Mouse (Mus musculus) neural tube, embryonic 14.5 days (tissue): ENCODE results near the gene Kank4. TPM values are rescaled to one million over a fixed set of nuclear protein-coding genes. Genes with fewer than 3 reads are reported as not detected.

Experiments used
- ATAC-seq: fragments of 200-750 bp; cut with Nextera tagmentation; 2 replicates; pipeline ENCODE4 v1.8.0; 2017; ENCODE audit warnings: low read depth, mild to moderate bottlenecking, moderate TSS enrichment, moderate library complexity
- H3K27ac ChIP-seq: fragments of 300-500 bp; sonication (generic); 2 replicates; pipeline ENCODE4 v1.5.1; 2014; ENCODE audit warnings: low read depth, mild to moderate bottlenecking, control low read depth, low read length, moderate library complexity, mixed read lengths
- H3K27me3 ChIP-seq: fragments of 300-500 bp; sonication (generic); 2 replicates; pipeline ENCODE4 v1.6.1; 2014; ENCODE audit warnings: low read length; ENCODE audit not compliant: control insufficient read depth, insufficient read depth
- H3K36me3 ChIP-seq: fragments of 300-500 bp; sonication (generic); 2 replicates; pipeline ENCODE4 v1.6.1; 2014; ENCODE audit warnings: low read length, mixed read lengths; ENCODE audit not compliant: control insufficient read depth, insufficient read depth
- H3K4me1 ChIP-seq: fragments of 300-500 bp; sonication (generic); 2 replicates; pipeline ENCODE4 v1.6.1; 2014; ENCODE audit warnings: low read length; ENCODE audit not compliant: control insufficient read depth, insufficient read depth
- H3K4me2 ChIP-seq: fragments of 300-500 bp; sonication (generic); 2 replicates; pipeline ENCODE4 v1.6.1; 2014; ENCODE audit warnings: mild to moderate bottlenecking, low read depth, low read length, control low read depth
- H3K4me3 ChIP-seq: fragments of 300-500 bp; sonication (generic); 2 replicates; pipeline ENCODE4 v1.5.1; 2014; ENCODE audit warnings: low read depth, low read length, control low read depth, mixed read lengths
- H3K9ac ChIP-seq: fragments of 300-500 bp; sonication (generic); replicated peaks from 2 replicates; pipeline ENCODE4 v1.6.1; 2014; ENCODE audit warnings: low read depth, mild to moderate bottlenecking, control low read depth, low read length, mixed read lengths
- H3K9me3 ChIP-seq: fragments of 300-500 bp; sonication (generic); 2 replicates; pipeline ENCODE4 v1.6.1; 2016; ENCODE audit warnings: low read length; ENCODE audit not compliant: control insufficient read depth
- WGBS: fragments of 180-500 bp; shearing (Covaris S2); extraction: QIAGEN DNeasy Blood & Tissue Kit; methylation state at CpG from one replicate; pipeline ENCODE4 v1.1.7; 2014; 5-methylcytosine and 5-hydroxymethylcytosine counted together
- polyA plus RNA-seq: library from polyadenylated mRNA; unstranded; fragments of >200 nt; fragmentation: Nextera tagmentation; extraction: Ambion mirVana; gene quantifications from 2 replicates; pipeline ENCODE4 v1.2.1, GENCODE M21; 2014

Gene Kank4
- 0.92 and 1.2 TPM in 2 replicates for polyA plus RNA-seq

DNA sequence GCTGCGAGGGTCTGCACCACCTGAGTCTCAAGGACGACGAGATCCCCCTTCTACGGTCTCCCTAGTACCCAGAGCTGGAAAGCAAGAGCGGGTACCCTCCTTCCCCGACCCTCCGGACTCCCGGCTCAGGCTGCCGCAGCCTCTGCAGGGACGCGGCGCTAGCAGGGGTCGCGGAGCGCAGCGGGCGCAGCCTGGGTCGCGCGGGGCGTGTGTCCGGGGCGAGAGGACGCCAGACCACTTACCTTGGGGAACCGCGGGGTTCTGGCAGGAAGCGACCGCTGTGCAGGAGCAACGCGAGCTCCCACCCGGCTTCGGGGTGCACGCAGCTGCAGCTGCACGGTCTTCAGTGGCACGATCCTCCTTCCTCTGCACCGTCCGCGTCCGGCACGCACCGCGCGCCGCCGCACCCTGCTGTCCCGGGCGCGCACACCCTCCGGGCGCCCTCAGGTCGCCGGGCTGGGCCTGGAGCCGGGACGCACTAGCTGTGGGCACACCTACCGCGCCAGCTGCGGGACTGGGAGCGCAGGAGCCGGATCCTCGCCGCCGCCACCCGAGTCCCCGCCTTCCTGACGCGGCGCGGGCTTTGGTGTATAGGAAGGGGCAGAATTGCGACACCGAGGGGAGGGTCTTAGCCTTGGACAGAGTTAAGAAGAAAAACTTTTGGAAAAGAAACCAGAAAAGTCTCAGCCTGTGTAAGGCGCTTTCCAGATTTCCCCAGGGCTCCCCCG, at the start of gene Kank4:
Kank4 (minus strand) TSS at position 354 of the 728 bp plus-strand sequence.
- Histone ChIP-seq H3K9ac (peak within 1 kb of the TSS; percentile 72), H3K27me3 (peaks cover 19% of the 10 kb centered on the region)

DNA sequence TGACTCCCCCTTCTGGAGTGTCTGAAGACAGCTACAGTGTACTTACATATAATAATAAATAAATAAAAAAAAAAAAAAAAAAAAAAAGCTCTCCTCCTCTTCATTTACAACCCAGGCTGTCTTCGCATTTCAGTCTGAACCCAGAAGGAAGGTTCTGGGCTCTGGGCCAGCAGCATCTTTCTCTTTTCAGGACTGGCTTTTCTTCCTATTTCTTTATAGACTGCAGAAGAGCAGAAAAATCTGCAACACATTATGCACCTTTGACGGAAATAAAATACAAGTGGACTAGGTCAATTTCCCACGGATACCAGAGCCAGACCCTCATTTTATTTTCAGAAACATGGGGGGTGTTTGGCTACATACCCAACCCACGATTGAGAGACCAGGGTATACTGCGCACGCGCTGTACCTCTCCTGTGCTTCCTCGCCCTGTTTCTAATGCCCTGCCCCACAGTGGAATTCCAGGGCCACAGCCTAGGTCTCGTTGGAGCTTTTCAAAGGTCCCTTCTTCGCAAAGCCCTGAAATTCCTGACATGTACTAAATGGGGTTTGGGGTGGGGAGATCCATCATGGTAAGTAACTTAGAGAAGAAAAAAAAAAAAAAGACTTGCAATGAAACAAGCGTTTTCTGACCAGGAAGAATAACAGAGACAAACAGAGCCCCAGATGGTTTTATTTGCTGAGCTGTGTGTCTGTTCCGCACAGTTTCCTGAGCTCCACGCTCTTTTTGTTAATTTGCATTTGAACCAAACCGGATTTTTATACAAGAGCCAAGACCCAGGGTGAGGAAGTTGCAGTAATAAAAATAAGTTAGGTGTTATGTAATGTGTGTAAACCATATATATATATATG, 48.3 kb upstream of the Kank4 start:
- no peak for ATAC-seq
- 70% methylated on average over 14 of the region's 14 CpGs for WGBS
- no peak overlapping the region for H3K4me3 ChIP-seq
- H3K4me2 ChIP-seq, result no peak overlapping the region
- no peaks in the 10 kb centered on the region for H3K9me3 ChIP-seq
- no peaks in the 10 kb centered on the region for H3K27me3 ChIP-seq
- H3K27ac ChIP-seq, result no peak overlapping the region
- H3K9ac ChIP-seq, result no peak overlapping the region
- no peaks in the 10 kb centered on the region for H3K36me3 ChIP-seq
- H3K4me1 ChIP-seq, result no peaks in the 10 kb centered on the region

More for the DNA sequence above, at the start of gene Kank4:
- ATAC-seq, result peak; percentile 83
- peak within 1 kb of the TSS; percentile 99 for H3K4me2 ChIP-seq
- no peaks in the 10 kb centered on the region for H3K4me1 ChIP-seq
- no peaks in the 10 kb centered on the region for H3K36me3 ChIP-seq
- H3K4me3 ChIP-seq, result peak within 1 kb of the TSS; percentile 70
- no peaks in the 10 kb centered on the region for H3K9me3 ChIP-seq
- WGBS, result under 1% methylated on average over 57 of the region's 72 CpGs
- no peak within 1 kb of the TSS for H3K27ac ChIP-seq

DNA sequence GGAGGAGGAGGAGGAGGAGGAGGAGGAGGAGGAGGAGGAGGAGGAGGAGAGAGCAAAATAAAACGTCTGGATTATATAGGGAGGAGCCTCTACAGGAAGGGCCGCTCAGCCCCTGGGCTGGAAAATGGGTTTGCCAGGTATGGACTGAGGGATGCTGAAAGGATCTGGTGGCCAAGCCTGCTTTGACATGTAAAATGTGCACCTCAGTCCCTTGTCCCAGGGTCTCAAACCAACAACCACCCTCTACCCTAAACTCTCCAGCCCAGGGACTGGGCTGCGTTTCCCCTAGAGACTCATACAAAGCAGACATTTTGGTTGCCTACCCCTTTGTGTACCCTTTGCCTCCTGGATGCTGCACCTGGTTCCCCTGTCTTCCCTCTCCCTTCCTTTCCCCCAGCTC, 47.2 kb upstream of the Kank4 start:
- Histone ChIP-seq H3K9me3 (no peaks in the 10 kb centered on the region), H3K4me2 (no peak overlapping the region), H3K4me3 (no peak overlapping the region), H3K27ac (no peak overlapping the region), H3K36me3 (no peaks in the 10 kb centered on the region), H3K4me1 (no peaks in the 10 kb centered on the region), H3K9ac (no peak overlapping the region), H3K27me3 (no peaks in the 10 kb centered on the region)
- WGBS, result 86% methylated on average over 3 of the region's 3 CpGs
- no peak for ATAC-seq

DNA sequence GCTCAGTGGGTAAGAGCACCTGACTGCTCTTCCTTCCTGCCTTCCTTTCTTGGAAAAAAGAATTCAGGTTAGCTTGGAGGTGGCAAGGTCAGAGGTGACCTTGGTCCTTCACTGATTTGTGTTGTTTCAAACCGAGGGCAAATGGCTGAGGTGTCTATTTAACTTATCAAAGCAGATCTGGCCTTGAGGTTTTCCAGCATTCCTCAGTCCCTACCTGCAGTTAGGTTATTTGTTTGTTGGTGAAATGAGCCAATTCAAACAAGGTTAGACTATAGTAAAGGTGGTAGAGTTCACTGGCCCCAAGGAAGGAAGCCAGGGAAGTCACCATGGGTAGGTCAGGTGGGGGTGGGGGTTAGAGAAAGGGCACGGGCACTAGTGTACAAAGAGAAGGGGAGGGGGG, 46.8 kb upstream of the Kank4 start:
- no peak overlapping the region for H3K4me2 ChIP-seq
- 83% methylated on average over 1 of the region's 2 CpGs for WGBS
- H3K27ac ChIP-seq, result no peak overlapping the region
- ATAC-seq, result no peak
- no peaks in the 10 kb centered on the region for H3K4me1 ChIP-seq
- H3K4me3 ChIP-seq, result no peak overlapping the region
- H3K36me3 ChIP-seq, result no peaks in the 10 kb centered on the region
- no peaks in the 10 kb centered on the region for H3K27me3 ChIP-seq
- no peak overlapping the region for H3K9ac ChIP-seq
- H3K9me3 ChIP-seq, result no peaks in the 10 kb centered on the region

DNA sequence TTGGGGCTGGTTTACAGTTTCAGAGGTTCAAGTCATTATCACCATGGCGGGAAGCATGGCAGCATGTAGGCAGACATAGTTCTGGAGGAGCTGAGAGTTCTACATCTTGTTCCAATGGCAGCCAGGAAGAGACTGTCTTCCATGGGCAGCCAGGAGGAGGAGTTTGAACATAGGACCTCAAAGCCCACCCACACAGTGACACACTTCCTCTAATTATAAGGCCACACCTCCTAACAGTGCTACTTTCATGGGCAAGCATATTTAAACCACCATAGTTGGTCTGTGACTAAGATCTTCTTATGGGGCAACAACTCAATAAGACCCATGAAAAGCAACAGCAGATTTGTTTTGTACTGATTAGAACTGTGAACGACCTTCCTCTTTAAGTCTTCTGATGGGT, 46.1 kb upstream of the Kank4 start:
- Histone ChIP-seq H3K4me3 (no peak overlapping the region), H3K36me3 (no peaks in the 10 kb centered on the region), H3K9me3 (no peaks in the 10 kb centered on the region), H3K27ac (no peak overlapping the region), H3K27me3 (no peaks in the 10 kb centered on the region), H3K4me2 (no peak overlapping the region), H3K9ac (no peak overlapping the region), H3K4me1 (no peaks in the 10 kb centered on the region)
- WGBS, result 91% methylated on average over 2 of the region's 2 CpGs
- ATAC-seq, result no peak

DNA sequence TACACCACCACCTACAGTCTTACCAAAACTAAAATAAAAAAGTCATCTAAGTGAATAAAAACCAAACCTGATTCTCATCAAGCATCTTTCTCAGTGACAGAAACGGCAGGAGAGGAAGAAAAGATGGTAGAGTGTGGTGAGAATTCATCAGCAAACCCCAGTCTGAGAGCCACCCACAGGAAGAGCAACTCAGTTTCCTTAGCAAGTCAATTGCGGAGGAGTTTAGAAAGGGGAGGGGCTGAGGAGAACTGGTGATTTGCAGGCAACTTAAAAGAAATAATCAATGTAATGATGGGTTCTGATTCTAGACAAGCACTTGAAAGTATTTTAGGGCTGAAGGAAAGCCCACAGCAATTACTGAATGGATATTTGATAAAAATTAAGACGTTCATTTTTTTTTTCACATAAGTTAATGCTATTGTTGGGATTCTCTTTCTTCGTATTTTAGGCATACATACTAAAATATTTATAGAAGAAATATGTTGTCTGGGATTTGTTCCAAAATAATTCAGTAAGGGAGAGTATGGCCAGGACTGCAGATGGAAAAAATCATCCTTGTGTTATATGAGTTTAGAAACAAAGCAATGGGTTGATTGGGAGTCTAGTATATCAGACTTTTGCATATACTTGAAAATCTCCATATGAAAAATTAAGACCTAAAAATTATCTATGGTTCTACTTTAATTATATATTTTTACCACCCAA, 41.0 kb upstream of the Kank4 start:
- no peaks in the 10 kb centered on the region for H3K27me3 ChIP-seq
- no peak overlapping the region for H3K4me3 ChIP-seq
- no peak overlapping the region for H3K27ac ChIP-seq
- 76% methylated on average over 4 of the region's 4 CpGs for WGBS
- H3K4me2 ChIP-seq, result no peak overlapping the region
- no peak overlapping the region for H3K9ac ChIP-seq
- H3K9me3 ChIP-seq, result no peaks in the 10 kb centered on the region
- no peaks in the 10 kb centered on the region for H3K36me3 ChIP-seq
- no peaks in the 10 kb centered on the region for H3K4me1 ChIP-seq
- no peak for ATAC-seq

DNA sequence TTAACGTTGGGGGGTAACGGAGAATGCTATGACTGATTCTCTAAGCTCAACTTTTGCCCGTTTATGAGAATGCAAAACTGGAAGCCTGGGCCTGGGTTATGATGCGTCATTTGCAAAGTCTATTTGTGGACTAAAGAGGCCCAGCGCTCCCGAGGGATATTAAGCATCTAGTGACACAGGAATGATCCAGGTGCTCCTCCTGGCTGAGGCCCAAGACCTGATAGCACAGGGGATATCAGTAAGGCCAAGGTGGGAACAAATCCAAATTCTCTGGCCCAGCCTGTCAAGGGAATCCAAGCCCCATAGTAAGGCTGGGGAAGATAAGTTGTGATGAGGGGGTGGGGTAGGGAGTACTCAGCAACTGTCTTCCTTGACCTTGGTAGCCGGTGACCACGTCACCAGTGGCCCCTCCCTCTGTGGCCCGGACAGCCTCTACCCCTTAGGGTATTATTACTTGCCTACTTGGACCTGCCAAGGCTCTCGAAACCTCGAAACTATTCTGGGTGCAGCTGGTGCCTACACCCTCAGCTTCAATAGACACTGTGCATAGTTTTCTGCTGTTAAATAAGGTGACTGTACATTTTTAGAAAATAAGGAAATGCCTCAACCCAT, 39.8 kb upstream of the Kank4 start:
- Histone ChIP-seq H3K36me3 (no peaks in the 10 kb centered on the region), H3K9me3 (no peaks in the 10 kb centered on the region), H3K4me2 (no peak overlapping the region), H3K9ac (no peak overlapping the region), H3K27me3 (no peaks in the 10 kb centered on the region), H3K27ac (no peak overlapping the region), H3K4me3 (no peak overlapping the region), H3K4me1 (no peaks in the 10 kb centered on the region)
- no peak for ATAC-seq
- WGBS, result 79% methylated on average over 11 of the region's 11 CpGs

DNA sequence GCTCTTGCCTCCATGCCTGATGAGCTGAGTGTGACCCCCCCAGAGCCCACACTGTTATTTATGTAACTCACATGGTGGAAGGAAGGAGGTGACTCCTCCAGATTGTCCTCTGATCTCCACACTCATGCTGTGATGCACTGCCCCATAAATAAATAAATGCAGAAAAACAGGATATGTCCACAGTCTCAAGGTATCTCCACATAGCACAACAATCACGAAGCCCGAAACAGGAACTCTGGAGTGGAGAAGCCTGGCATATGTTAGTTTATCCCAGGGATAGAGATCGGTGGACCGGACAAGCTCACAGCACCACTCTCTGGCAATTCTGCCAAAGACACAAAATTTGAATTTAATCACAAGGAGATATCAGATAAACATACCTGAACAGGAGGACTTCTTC, 36.6 kb upstream of the Kank4 start:
- no peaks in the 10 kb centered on the region for H3K4me1 ChIP-seq
- no peak for ATAC-seq
- no peaks in the 10 kb centered on the region for H3K9me3 ChIP-seq
- no peak overlapping the region for H3K9ac ChIP-seq
- H3K4me3 ChIP-seq, result no peak overlapping the region
- no peak overlapping the region for H3K27ac ChIP-seq
- no peaks in the 10 kb centered on the region for H3K27me3 ChIP-seq
- no peaks in the 10 kb centered on the region for H3K36me3 ChIP-seq
- no peak overlapping the region for H3K4me2 ChIP-seq
- 88% methylated on average over 4 of the region's 4 CpGs for WGBS
